Mouse (Mus musculus) hindlimb bud, embryonic 11.5 days (tissue): ENCODE measurements around the gene Elp4.
A peak's percentile ranks its signal among the peaks of the same experiment; 100 is the strongest.

ENCODE experiments used
- DNase-seq: peaks from one replicate; pipeline ENCODE4 v3.0.0-alpha.2; 2012; ENCODE audit warnings: low read depth, low spot score; ENCODE audit errors: extremely low spot score

Gene Elp4

DNA sequence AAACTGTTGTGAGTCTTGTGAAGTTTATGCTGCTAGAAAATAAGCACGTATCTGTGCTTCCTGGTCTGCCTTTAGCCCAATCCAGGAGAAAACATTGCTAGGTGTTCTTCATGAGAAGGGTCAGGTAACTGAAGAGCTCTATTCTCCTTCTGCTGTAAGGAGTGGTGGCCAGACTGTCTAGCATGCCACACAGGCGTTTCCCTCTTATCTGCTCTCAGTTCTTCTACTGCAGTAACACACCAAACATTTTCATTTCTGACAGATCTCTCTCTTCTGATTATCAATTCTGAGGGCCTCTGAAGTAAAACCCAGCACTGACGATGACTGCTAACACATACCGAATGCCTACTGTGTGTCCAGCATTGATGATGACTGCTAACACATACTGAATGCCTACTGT is 98.3 kb downstream of the Elp4 start:
- DNase-seq, result no peak

DNA sequence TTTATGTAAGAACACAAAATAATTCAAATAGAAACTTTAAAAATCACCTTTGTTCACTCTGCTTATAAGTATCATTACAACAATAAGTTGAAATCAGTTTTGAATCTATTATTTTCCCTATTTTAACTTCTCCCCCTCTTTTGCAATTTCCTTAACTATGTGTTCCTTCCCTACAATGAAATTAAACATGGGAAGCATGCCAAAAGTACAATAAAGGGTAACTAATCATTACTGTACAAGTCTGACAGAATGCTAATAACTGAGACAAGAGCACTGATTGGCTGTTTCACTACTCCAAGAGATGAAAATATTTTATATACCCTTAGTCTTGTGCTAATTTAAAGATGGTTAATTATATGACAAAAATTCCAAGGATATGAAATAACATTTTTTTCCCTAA is 99.2 kb downstream of the Elp4 start:
- no peak for DNase-seq

DNA sequence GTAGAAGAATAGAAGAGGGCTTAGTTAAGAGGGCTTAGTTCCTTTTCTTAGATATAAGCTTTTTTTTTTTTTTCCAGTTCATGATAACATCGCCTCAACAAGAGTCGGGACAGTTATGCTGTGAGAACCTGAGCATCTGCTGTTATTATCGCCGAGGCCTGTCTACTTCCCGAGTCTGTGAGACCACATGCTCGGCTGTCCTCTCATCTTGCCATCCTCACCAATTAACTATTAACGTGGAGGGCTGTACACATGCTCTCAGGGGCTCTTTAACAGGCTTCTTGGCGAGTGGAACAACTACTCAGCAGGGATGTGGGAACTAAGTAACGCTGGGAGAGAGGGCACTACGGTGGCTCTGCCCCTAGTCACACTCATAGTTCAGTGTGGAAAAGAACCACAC is 99.9 kb downstream of the Elp4 start:
- DNase-seq, result no peak

DNA sequence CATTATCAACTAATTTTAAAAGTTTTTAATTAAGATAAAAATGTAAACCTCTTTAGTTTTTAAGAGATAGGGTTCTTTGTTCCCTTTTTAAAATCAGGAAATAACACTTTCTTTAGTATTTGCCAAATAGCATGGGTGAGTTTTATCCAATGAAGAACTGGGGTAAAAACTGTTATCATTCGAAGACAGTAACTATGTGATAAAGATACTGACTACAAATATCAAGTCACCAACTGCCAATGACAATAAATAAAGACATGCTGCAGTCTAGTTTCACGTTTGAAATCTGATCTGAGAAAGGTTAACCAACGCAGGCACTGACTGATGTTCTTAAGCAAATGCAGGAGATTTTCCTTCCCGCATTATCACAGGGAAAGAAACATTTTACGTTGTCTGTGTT is 100.9 kb downstream of the Elp4 start:
- no peak for DNase-seq

DNA sequence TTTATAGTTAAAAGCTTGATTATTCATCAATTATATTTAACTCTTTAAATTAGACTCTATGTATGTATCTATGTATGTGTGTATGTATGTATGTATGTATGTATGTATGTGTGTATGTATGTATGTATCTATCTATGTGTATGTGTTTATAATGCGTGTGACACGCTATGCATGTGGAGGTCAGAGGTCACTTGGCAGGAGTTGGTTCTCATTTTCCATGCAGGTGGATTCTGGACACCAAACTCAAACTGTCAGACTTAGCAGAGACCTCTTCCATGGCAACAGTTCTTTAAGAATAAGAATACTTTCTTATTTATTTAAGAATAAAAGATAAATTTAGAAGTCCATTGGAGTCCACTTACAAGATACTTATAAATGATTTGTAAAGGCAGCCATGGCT is 101.5 kb downstream of the Elp4 start:
- no peak for DNase-seq

DNA sequence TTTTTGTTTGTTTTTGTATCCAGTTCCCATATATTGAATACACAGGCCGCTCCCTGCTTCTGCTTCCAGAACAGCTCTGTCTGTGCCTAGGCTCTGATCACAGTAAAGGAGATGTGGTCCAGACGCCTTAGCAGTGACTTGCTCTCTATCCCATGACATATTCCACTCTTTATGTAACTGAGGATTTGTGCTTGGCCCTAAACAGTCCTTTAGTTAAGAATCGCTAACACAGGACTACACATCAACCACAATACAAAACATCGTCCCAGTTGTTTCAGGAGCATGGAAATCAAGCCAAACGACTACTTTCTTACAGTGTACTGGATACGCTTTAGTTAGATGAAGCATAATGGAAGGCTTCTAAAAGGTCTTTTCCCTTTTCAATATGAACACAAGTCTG is 102.8 kb downstream of the Elp4 start:
- no peak for DNase-seq

DNA sequence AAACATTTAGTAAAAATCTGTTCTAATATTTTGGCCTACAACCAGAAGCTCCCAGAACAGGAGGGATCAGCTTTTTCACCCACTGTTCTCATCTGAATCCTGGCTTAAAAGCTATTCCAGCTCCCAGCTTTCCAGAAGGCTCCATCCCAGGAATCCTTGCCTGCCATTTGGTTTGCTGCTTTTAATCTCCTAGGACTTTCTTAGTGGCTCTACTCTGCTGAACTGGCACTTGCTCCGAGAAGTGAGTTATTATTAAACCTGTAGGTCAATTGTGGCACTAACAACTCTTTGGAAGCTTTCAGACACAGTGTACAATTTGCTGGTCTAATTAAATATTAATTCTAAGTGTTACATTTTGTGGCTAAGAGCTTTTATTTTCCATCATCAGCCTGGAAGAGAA is 103.7 kb downstream of the Elp4 start:
- DNase-seq, result no peak

DNA sequence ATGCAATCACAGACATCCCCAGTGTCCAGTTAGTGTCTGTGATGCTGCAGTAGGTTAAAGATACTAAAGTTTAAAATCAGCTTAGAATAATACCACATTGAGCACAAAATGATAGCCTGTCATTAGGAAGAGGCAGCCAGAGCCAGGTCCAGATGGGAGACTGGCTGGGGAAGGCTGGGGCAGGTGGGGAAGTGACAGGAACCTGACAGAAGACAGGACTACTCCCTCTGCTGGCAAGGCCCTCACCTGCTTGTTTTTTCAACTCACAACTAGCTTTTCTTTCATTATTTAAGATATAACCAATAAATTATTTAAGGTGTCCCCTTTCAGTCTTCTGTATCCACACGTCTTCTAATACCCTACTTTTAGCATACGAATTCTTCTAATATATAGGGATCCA is 104.5 kb downstream of the Elp4 start:
- DNase-seq, result no peak

DNA sequence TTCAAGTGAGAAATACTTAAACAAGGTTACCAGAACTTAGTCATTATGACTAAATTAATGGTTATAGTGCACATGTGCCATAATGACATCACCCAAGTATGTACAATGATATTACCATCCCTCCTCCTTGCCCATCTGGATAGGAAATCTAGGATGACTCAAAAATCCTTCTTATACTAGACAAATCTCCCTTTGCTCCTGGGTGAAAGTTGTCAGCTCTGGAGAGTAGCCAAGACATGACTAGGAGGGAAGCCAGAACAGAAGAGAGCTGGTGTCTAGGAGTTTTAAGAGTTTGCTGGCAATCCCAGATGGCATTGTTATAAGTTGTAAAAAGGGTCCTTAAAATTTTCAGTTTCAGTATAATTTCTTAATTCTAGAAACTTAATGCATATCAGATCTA is 106.5 kb downstream of the Elp4 start:
- DNase-seq, result no peak

DNA sequence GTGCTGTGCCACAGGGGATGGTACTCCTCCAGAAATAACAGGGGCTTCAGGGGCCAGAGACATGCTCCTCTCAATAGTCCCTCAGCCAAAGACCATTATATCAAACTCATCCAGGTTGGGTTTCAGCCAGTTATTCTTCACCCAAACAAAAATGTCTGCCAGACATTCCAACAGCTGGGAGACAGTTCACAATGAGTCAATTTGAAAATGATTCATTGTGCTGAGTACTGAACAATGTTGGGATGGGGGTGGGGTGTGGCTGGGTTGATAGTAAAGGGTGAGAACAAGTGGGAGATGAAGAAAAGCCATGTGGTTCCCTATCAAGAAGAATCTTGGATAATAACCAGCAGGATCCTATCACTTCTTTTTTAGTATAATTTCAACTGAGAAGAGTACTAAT is 108.3 kb downstream of the Elp4 start:
- DNase-seq, result no peak

DNA sequence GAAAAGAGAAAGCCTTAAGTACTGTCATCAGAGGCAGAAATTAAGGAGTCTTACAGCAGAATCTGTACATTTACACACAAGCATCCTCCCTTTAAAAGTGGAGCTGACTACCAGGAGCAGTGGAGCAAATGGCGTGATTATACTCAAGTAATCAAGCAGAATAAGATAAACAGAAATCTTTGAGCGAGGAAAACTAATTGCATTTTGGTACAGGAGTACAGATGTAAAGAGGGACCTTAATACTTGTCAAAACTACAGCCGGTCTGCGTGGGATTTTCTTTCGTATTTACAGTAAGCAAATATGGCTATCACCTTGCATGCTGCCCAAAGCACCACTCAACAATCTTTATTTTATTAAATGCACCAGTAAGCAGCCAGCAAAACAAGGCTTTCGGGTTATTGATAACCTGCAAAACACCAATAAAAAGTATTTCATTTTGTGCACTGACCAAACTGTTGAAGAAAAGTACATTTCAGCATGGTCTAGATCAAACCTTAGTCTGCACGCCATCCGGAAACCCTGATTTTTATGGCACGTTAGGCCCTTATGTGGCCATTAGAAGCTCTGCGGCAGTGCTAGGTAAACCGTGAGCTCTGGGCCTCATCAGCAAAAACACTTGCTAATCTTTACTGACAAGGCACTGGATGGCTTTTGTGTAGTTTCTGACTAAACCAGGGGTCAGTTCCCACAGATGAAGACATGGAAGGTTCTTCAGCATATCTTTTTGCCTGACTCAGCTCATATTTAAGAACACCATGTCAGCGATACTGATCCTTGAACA is 111.8 kb downstream of the Elp4 start:
- peak; percentile 47 for DNase-seq

DNA sequence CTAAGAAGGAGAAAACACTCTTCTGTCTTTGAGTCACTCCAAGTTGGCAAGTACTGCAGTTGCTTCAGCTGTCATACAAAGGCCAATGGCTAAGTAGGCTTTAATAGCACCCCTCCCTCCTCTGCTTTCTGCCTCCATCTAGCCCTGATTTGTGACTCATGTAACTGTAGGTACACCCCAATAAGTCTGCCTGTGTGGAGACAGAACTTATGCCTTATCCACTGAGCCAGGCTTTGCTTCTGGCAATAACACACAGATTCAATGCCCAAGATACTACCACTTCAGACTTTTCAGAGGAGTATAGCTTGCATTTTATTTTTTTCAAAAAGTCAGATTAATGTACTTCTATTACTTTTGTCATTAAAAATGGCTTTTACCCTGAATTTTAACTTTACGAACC is 114.4 kb downstream of the Elp4 start:
- DNase-seq, result no peak

DNA sequence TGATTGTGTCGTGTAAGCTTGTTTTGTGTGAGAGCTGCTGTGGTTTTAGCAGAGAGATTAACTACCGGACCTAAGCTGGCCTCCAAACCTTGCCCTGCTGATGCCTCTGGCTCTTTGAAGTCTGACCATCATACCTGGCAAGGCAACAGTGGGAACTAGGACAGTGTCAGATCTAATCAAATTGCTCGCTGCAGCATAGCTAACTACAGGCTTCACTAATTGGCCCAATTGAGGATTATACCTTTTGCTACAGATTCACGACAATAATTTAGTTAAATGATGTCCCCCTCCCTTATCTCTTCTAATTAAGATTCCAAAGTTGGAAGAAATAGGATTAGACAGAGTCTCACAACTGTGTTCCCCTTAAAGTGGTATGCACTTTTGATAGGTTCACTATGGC is 116.6 kb downstream of the Elp4 start:
- no peak for DNase-seq

DNA sequence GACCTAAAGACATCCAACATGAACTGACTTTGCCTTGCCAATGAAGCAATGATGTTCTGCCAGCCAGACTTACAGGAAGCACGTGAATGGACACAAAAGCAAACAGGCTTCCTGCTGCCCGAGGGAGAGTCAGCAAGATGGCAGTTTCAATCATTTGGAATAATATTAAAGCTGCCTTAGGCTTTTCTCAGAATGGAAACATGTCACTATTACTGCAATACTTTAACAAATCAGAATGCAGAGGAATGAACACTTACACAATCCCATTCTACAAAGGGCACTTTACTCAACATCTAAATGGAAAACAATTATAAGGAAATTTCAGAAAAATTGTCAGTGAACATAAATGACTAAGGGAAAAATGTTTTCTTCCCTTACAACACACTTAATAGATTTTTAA is 117.4 kb downstream of the Elp4 start:
- no peak for DNase-seq

DNA sequence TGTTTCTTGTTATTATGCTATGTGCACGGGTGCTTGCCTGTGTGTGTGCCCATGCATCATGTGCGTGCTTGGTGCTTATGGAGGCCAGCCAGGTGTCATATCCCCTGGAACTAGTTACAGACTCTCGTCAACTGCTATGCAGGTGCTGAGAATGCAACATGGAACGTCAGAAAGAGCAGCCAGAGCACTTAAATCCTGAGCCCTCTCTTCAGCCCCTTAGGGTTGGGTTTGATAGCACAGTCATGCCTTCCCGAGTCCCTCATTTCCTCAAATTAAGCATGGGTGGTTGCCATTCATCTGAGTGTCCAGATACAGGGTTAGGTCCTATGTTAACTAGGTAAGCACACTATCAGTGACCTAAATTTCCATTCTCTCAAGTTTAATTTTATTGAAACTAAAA is 121.5 kb downstream of the Elp4 start:
- no peak for DNase-seq

DNA sequence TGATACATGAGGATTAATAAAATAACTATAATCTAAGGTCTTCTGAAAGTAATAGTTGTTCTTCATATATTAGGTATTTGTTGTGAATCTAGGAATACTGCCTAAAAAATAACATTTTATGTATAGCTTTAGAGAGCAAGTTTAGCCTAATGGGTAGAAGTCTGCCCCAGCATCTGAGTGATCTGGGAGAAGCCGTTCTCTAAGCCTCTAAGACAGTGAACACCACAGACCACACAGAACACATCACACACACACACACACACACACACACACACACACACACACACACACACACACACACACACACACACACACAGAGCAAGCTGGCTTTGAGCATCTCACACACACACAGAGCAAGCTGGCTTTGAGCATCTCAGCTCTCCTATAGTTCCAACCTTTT is 123.6 kb downstream of the Elp4 start:
- DNase-seq, result no peak

DNA sequence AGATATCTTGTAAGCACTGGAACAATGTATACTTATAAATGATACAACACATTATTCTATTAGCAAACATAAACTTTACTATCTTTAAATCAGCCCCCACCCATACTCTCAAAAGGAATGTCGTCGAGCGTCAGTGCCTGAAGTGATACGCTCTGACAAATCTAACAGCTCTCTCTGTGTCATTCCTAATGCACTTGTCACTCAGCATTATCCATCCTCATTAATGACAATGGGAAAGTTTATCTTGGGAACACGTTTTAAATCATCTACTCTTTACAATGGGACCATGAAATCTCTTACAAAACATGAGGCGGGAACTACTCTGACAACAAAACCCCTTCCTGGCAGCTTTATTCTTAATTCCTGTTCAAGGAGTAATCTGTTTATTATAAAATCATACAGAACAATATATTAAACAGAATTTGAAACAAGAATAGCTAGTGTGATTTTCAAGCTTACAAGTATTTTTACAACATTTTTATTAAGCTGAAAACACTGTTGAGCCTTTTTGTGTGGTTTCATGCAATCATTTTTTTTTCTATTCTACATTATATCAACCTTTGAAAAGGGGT is 125.0 kb downstream of the Elp4 start:
- DNase-seq, result no peak

DNA sequence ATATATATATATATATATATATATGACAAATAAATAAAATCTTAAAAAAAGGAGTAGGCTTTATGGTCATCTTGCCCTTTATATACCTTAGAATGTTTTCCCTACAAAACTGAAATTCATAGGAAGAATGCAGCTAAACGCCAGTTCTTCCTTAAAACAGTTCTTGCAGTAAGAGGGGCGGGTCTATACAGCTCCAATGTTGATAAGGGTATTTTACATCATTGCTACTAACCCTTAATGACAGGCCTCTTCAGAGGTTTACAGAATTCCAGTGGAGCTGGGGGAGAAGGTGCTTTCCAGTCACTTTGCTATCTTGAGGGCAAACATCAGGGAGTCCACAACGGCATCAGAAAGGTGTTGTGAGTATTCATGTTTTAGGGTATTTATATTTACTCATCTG is 133.1 kb downstream of the Elp4 start:
- no peak for DNase-seq

DNA sequence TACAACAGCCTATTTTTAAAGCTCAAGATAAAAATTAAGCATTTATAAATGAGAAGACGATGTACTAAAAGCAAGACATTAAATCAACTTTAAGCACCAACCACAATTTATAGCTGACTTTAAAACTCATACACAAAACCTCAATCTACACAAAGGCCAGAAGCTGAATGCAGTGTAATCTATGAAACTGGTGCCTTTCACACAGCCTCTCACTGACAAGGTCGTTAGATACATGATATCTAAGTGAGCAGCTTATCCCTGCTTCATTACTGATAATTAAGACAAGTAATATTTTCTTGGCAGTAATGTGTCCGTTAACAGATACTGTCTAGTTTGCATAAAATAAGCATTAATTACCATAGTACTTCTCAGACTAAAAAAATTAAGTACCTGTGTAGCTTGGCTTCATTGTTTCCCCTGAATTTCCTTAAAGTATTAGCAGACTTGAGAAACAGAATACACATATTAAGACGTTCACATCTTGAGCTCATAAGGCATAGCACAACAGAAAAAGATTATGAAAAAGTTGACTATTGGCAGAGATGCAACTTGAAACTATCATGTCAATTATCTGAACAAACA is 134.5 kb downstream of the Elp4 start:
- DNase-seq, result no peak

DNA sequence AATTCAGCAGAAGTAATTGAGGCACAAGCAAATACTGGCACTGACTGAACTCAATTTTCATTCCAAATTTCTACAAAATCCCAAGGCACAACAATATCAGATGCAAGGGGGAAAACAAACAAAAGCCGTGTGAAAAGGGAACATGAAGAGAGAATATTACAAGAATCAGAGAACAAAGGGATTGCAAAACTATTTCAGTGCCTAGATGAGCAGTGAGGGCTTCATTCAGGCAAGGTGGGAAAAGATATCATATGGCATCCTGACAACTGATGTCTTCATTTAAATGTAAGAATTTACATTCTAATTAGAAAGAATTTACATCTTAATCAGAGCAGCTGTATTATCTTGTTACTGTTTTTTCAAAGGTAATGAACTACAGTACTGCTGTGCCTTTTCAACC is 150.9 kb downstream of the Elp4 start:
- no peak for DNase-seq

DNA sequence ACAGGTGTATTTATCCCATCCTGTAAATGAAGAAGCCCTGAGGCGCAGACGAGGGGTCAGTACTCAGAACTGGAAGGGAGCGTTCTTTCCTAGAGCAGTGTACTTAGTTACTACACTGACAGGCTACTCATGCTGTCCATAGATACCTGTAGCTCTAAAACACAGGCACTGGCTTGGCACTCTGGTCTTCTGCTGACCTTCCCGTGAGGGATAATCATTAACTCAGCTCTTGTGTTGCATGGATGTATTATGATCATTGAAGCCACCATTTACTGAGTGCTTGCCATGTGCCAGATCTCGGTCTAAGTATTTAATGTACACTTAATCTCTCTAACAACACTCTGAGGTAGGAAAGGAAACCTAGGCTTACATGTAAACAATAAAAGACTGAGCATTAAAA is 155.3 kb downstream of the Elp4 start:
- no peak for DNase-seq

DNA sequence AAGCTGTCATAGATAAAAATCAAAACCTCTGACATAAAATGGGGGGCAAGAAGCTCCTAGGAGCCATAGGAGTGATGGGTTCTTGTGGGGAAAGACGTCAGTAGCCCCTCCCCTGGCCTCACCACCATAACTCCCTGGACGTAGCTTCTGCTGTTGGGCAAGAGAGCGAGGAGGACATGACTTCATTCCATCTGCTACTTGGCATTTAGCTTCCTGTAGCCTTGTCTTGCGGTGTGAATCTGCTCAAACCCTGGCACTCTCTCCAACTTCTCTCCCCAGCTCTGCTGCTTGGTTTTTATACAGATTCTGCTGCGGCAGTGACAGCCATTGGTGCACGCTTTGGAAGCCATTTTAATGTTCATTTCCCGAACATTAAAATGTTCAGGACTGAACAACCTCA is 157.5 kb downstream of the Elp4 start:
- DNase-seq, result no peak

DNA sequence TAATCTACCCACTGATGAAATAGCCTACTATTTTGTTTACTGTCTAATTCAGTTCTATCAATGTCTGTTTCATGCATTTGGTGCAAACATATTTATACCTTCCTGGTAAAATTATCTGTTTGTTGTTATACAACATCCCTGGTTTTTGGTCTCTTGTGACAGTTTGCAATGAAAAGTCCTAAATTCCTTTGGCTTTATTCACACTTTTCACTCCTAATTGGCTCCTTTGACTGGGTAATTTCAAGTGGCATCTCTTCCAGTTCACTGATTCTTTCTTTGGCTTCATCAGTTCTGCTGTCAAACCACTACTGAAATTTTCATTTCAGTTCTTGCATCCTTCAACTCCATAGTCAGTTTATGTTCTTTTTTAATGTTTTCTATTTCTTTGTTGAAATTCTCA is 168.2 kb downstream of the Elp4 start:
- DNase-seq, result no peak
